Mouse (Mus musculus) megakaryocyte-erythroid progenitor cell, adult 5 weeks (primary cell): Measurements from ENCODE around the gene Gm44965. TPM values are rescaled to one million over a fixed set of nuclear protein-coding genes. Genes with fewer than 3 reads are reported as not detected.

Source experiments
- polyA plus RNA-seq: library from polyadenylated mRNA; stranded (reverse); fragments of >175 nt; gene quantifications from 2 replicates; pipeline ENCODE4 v1.2.3, GENCODE M21; 2012

Gene Gm44965
- 5.2 and 6.3 TPM in 2 replicates for polyA plus RNA-seq

GRCm38 (mm10) chr6:48593158-48594042 is at the start of gene Gm44965, which contains the start of gene Repin1:
Gene Gm44965, plus strand, starts transcription at chr6:48593941.
Gene Repin1, plus strand, starts transcription at chr6:48593883.

GRCm38 (mm10) chr6:48554280-48555103 is 39.2 kb upstream of the Gm44965 start, which contains the start of gene Lrrc61:
Gene Lrrc61, plus strand, starts transcription at chr6:48554796.

GRCm38 (mm10) chr6:48572572-48573061 is 21.1 kb upstream of the Gm44965 start, which contains the start of gene Rarres2:
Gene Rarres2, minus strand, starts transcription at chr6:48572789.

GRCm38 (mm10) chr6:48589194-48589750 is 4.5 kb upstream of the Gm44965 start, which contains the start of gene Gm45021:
Gene Gm45021, plus strand, starts transcription at chr6:48589610.

GRCm38 (mm10) chr6:48601271-48602079 is 7.7 kb downstream of the Gm44965 start, which contains the start of gene Zfp775:
Gene Zfp775, plus strand, starts transcription at chr6:48602063.

GRCm38 (mm10) chr6:48626464-48626863 is 32.7 kb downstream of the Gm44965 start, which contains the start of gene AI854703:
Gene AI854703, plus strand, starts transcription at chr6:48626764.

GRCm38 (mm10) chr6:48646995-48647394 is 53.3 kb downstream of the Gm44965 start, which contains the start of gene Gimap8:
Gene Gimap8, plus strand, starts transcription at chr6:48647234.

Other genes with a start within 250 kb of the Gm44965 start
- gene Krba1, start 198.4 kb upstream of the Gm44965 start, polyA plus RNA-seq = 9.7 and 11.1 TPM in 2 replicates
- 11.4 and 11.6 TPM in 2 replicates for gene Zfp467, start 148.1 kb upstream of the Gm44965 start, polyA plus RNA-seq
- 0.06 and 0.11 TPM in 2 replicates for gene Sspo, start 145.7 kb upstream of the Gm44965 start, polyA plus RNA-seq
- gene Atp6v0e2, start 56.3 kb upstream of the Gm44965 start, polyA plus RNA-seq = 0.05 TPM in 1 of 2 replicates, not detected in the other
- gene Lrrc61, start 39.1 kb upstream of the Gm44965 start, polyA plus RNA-seq = 13.1 and 17.1 TPM in 2 replicates
- gene Rarres2, start 21.2 kb upstream of the Gm44965 start, polyA plus RNA-seq = not detected in 2 replicates
- not detected in 2 replicates for gene Gm45021, start 4.3 kb upstream of the Gm44965 start, polyA plus RNA-seq
- 37.9 and 45.1 TPM in 2 replicates for gene Repin1, start 58 bp upstream of the Gm44965 start, polyA plus RNA-seq
- gene Zfp775, start 8.1 kb downstream of the Gm44965 start, polyA plus RNA-seq = 2.4 and 2.7 TPM in 2 replicates
- gene AI854703, start 32.8 kb downstream of the Gm44965 start, polyA plus RNA-seq = 1.9 and 2.7 TPM in 2 replicates
- gene Gimap8, start 53.3 kb downstream of the Gm44965 start, polyA plus RNA-seq = 0.53 and 0.70 TPM in 2 replicates
- 1.3 and 2.0 TPM in 2 replicates for gene Gimap9, start 82.2 kb downstream of the Gm44965 start, polyA plus RNA-seq
- gene Gimap4, start 90.6 kb downstream of the Gm44965 start, polyA plus RNA-seq = 0.69 and 1.0 TPM in 2 replicates
- gene Gimap6, start 114.3 kb downstream of the Gm44965 start, polyA plus RNA-seq = 7.4 and 13.0 TPM in 2 replicates
- 1.5 TPM in 1 of 2 replicates, not detected in the other for gene Gm28053, start 124.7 kb downstream of the Gm44965 start, polyA plus RNA-seq
- 0.06 TPM in 1 of 2 replicates, not detected in the other for gene Gimap7, start 124.7 kb downstream of the Gm44965 start, polyA plus RNA-seq
- gene Gimap1, start 145.1 kb downstream of the Gm44965 start, polyA plus RNA-seq = 6.1 and 12.2 TPM in 2 replicates
- gene Gimap5, start 152.3 kb downstream of the Gm44965 start, polyA plus RNA-seq = 4.8 and 8.0 TPM in 2 replicates
- 1.8 and 2.2 TPM in 2 replicates for gene Gimap3, start 176.9 kb downstream of the Gm44965 start, polyA plus RNA-seq
- gene Tmem176a, start 247.0 kb downstream of the Gm44965 start, polyA plus RNA-seq = 87.0 and 113 TPM in 2 replicates
- gene Tmem176b, start 247.6 kb downstream of the Gm44965 start, polyA plus RNA-seq = 57.5 and 63.3 TPM in 2 replicates